Mouse (Mus musculus): ENCODE measurements around the gene Jmjd4. TPM values are rescaled to one million over a fixed set of nuclear protein-coding genes. Genes with fewer than 3 reads are reported as not detected.
A peak's percentile ranks its signal among the peaks of the same experiment; 100 is the strongest.

The Jmjd4 gene
- polyA plus RNA-seq, 1 experiment from 2014 or later: 13.9 TPM

- no peak for ATAC-seq (replicated peaks)
- Histone ChIP-seq H3K27me3 (no peaks in the 10 kb centered on the region), H3K9ac (replicated peaks) (no peak overlapping the region), H3K27ac (replicated peaks) (no peak overlapping the region), H3K36me3 (no peaks in the 10 kb centered on the region), H3K4me2 (replicated peaks) (no peak overlapping the region), H3K4me1 (no peaks in the 10 kb centered on the region), H3K4me3 (no peak overlapping the region), H3K9me3 (no peaks in the 10 kb centered on the region)
- WGBS: 64% methylated on average over 6 of the region's 6 CpGs
Measured at GRCm38 (mm10) chr11:59477240-59477639, 27.4 kb downstream of the Jmjd4 start.

GRCm38 (mm10) chr11:59483212-59483611, 33.4 kb downstream of the Jmjd4 start:
- H3K27me3 ChIP-seq: no peaks in the 10 kb centered on the region
- H3K4me2 ChIP-seq (replicated peaks): no peak overlapping the region
- H3K36me3 ChIP-seq: peaks cover 22% of the 10 kb centered on the region
- no peaks in the 10 kb centered on the region for H3K4me1 ChIP-seq
- H3K9me3 ChIP-seq: no peaks in the 10 kb centered on the region
- H3K27ac ChIP-seq (replicated peaks): no peak overlapping the region
- no peak overlapping the region for H3K9ac ChIP-seq (replicated peaks)
- WGBS: 4% methylated on average over 2 of the region's 2 CpGs
- no peak overlapping the region for H3K4me3 ChIP-seq
- no peak for ATAC-seq (replicated peaks)

GRCm38 (mm10) chr11:59485641-59486040, 35.8 kb downstream of the Jmjd4 start:
- no peak for ATAC-seq (replicated peaks)
- Histone ChIP-seq H3K9ac (replicated peaks) (no peak overlapping the region), H3K27ac (replicated peaks) (no peak overlapping the region), H3K4me1 (no peaks in the 10 kb centered on the region), H3K9me3 (no peaks in the 10 kb centered on the region), H3K4me2 (replicated peaks) (no peak overlapping the region), H3K4me3 (no peak overlapping the region), H3K36me3 (peaks cover 39% of the 10 kb centered on the region), H3K27me3 (no peaks in the 10 kb centered on the region)
- WGBS: 70% methylated on average over 2 of the region's 2 CpGs

GRCm38 (mm10) chr11:59486222-59486621, 36.4 kb downstream of the Jmjd4 start:
- Histone ChIP-seq H3K27me3 (no peaks in the 10 kb centered on the region), H3K4me1 (no peaks in the 10 kb centered on the region), H3K9me3 (no peaks in the 10 kb centered on the region), H3K4me2 (replicated peaks) (no peak overlapping the region), H3K9ac (replicated peaks) (no peak overlapping the region), H3K4me3 (no peak overlapping the region), H3K36me3 (peaks cover 45% of the 10 kb centered on the region), H3K27ac (replicated peaks) (no peak overlapping the region)
- no peak for ATAC-seq (replicated peaks)
- 88% methylated on average over 8 of the region's 8 CpGs for WGBS

GRCm38 (mm10) chr11:59496672-59497310, 46.9 kb downstream of the Jmjd4 start:
- no peak overlapping the region for H3K9ac ChIP-seq (replicated peaks)
- no peak overlapping the region for H3K4me2 ChIP-seq (replicated peaks)
- H3K36me3 ChIP-seq: peaks cover 85% of the 10 kb centered on the region
- no peaks in the 10 kb centered on the region for H3K9me3 ChIP-seq
- 90% methylated on average over 6 of the region's 6 CpGs for WGBS
- no peak for ATAC-seq (replicated peaks)
- no peak overlapping the region for H3K4me3 ChIP-seq
- no peak overlapping the region for H3K27ac ChIP-seq (replicated peaks)
- H3K4me1 ChIP-seq: no peaks in the 10 kb centered on the region
- no peaks in the 10 kb centered on the region for H3K27me3 ChIP-seq

GRCm38 (mm10) chr11:59497747-59498146, 47.9 kb downstream of the Jmjd4 start:
- Histone ChIP-seq H3K27me3 (no peaks in the 10 kb centered on the region), H3K4me2 (replicated peaks) (no peak overlapping the region), H3K9ac (replicated peaks) (no peak overlapping the region), H3K4me3 (no peak overlapping the region), H3K4me1 (no peaks in the 10 kb centered on the region), H3K9me3 (no peaks in the 10 kb centered on the region), H3K27ac (replicated peaks) (no peak overlapping the region), H3K36me3 (peaks cover 84% of the 10 kb centered on the region)
- 89% methylated on average over 7 of the region's 7 CpGs for WGBS
- no peak for ATAC-seq (replicated peaks)

GRCm38 (mm10) chr11:59501978-59502700, 52.3 kb downstream of the Jmjd4 start:
- H3K4me1 ChIP-seq: peaks cover 12% of the 10 kb centered on the region
- H3K4me2 ChIP-seq (replicated peaks): no peak overlapping the region
- no peak overlapping the region for H3K27ac ChIP-seq (replicated peaks)
- 94% methylated on average over 5 of the region's 5 CpGs for WGBS
- no peaks in the 10 kb centered on the region for H3K9me3 ChIP-seq
- peaks cover 64% of the 10 kb centered on the region for H3K36me3 ChIP-seq
- no peak for ATAC-seq (replicated peaks)
- no peak overlapping the region for H3K4me3 ChIP-seq
- no peak overlapping the region for H3K9ac ChIP-seq (replicated peaks)
- no peaks in the 10 kb centered on the region for H3K27me3 ChIP-seq

- peaks cover 22% of the 10 kb centered on the region for H3K4me1 ChIP-seq
- no peaks in the 10 kb centered on the region for H3K9me3 ChIP-seq
- peak overlapping the region; percentile 90 for H3K27ac ChIP-seq (replicated peaks)
- WGBS: 0% methylated on average over 21 of the region's 21 CpGs
- ATAC-seq (replicated peaks): peak; percentile 75
- H3K4me2 ChIP-seq (replicated peaks): peak overlapping the region; percentile 90
- peak overlapping the region; percentile 87 for H3K4me3 ChIP-seq
- H3K36me3 ChIP-seq: peaks cover 32% of the 10 kb centered on the region
- H3K27me3 ChIP-seq: no peaks in the 10 kb centered on the region
- H3K9ac ChIP-seq (replicated peaks): peak overlapping the region; percentile 94
Measured at GRCm38 (mm10) chr11:59505351-59505838, 55.5 kb downstream of the Jmjd4 start.

GRCm38 (mm10) chr11:59505839-59506712, 56.2 kb downstream of the Jmjd4 start:
- H3K27ac ChIP-seq (replicated peaks): peak overlapping the region; percentile 90
- ATAC-seq (replicated peaks): peak; percentile 87
- peak overlapping the region; percentile 94 for H3K9ac ChIP-seq (replicated peaks)
- H3K36me3 ChIP-seq: peaks cover 31% of the 10 kb centered on the region
- peaks cover 22% of the 10 kb centered on the region for H3K4me1 ChIP-seq
- H3K4me3 ChIP-seq: peak overlapping the region; percentile 87
- H3K27me3 ChIP-seq: no peaks in the 10 kb centered on the region
- H3K9me3 ChIP-seq: no peaks in the 10 kb centered on the region
- peak overlapping the region; percentile 90 for H3K4me2 ChIP-seq (replicated peaks)
- WGBS: under 1% methylated on average over 70 of the region's 71 CpGs

- Histone ChIP-seq H3K4me2 (replicated peaks) (peak overlapping the region; percentile 90), H3K4me1 (peaks cover 22% of the 10 kb centered on the region), H3K9ac (replicated peaks) (peak overlapping the region; percentile 94), H3K9me3 (no peaks in the 10 kb centered on the region), H3K27me3 (no peaks in the 10 kb centered on the region), H3K36me3 (peaks cover 27% of the 10 kb centered on the region), H3K27ac (replicated peaks) (peak overlapping the region; percentile 90), H3K4me3 (peak overlapping the region; percentile 87)
- under 1% methylated on average over 14 of the region's 14 CpGs for WGBS
- ATAC-seq (replicated peaks): no peak
Measured at GRCm38 (mm10) chr11:59506713-59507074, 56.8 kb downstream of the Jmjd4 start.
